Mouse (Mus musculus) stomach, postnatal 0 days (tissue): ENCODE results near the gene Atxn1l.

ENCODE experiments used
- CTCF ChIP-seq: IDR thresholded peaks from 2 replicates; pipeline ENCODE4 v1.5.1; 2016; ENCODE audit warnings: antibody characterized with exemption, low read depth, mild to moderate bottlenecking, moderate library complexity
- EP300 ChIP-seq: optimal IDR thresholded peaks from 2 replicates; pipeline ENCODE3; 2016; ENCODE audit warnings: antibody characterized with exemption

GRCm38 (mm10) chr8:109706874-109707237 is 30.7 kb downstream of the Atxn1l start:
- no peak for TF ChIP-seq EP300
- peak; percentile 88 for TF ChIP-seq CTCF
